Mouse (Mus musculus) neural tube, embryonic 10.5 days (tissue): ENCODE results near the gene Cyth3.

ENCODE experiments used
- DNase-seq: peaks from one replicate; pipeline ENCODE4 v3.0.0-alpha.2; 2017; ENCODE audit warnings: low spot score; ENCODE audit errors: extremely low spot score

Gene Cyth3

GRCm38 (mm10) chr5:143621893-143622622, at the start of gene Cyth3:
Gene Cyth3, plus strand, starts transcription at chr5:143622447.
- peak; percentile 97 for DNase-seq

- DNase-seq, result no peak
These were observed 49.2 kb upstream of the Cyth3 start for GRCm38 (mm10) chr5:143573067-143573466.

- no peak for DNase-seq
These were observed 47.7 kb upstream of the Cyth3 start for GRCm38 (mm10) chr5:143574261-143575178.

- no peak for DNase-seq
These were observed 42.6 kb upstream of the Cyth3 start for GRCm38 (mm10) chr5:143579537-143580203.

- no peak for DNase-seq
These were observed 41.3 kb upstream of the Cyth3 start for GRCm38 (mm10) chr5:143580982-143581381.

GRCm38 (mm10) chr5:143581874-143582273, 40.4 kb upstream of the Cyth3 start:
- DNase-seq, result no peak

- no peak for DNase-seq
These were observed 39.2 kb upstream of the Cyth3 start for GRCm38 (mm10) chr5:143583081-143583480.

- no peak for DNase-seq
These were observed 37.3 kb upstream of the Cyth3 start for GRCm38 (mm10) chr5:143584982-143585381.

GRCm38 (mm10) chr5:143586386-143586785, 35.9 kb upstream of the Cyth3 start:
- DNase-seq, result no peak

- no peak for DNase-seq
These were observed 33.1 kb upstream of the Cyth3 start for GRCm38 (mm10) chr5:143589108-143589507.

- no peak for DNase-seq
These were observed 29.3 kb upstream of the Cyth3 start for GRCm38 (mm10) chr5:143592926-143593325.

GRCm38 (mm10) chr5:143593563-143594146, 28.6 kb upstream of the Cyth3 start:
- DNase-seq, result no peak

- DNase-seq, result no peak
These were observed 27.8 kb upstream of the Cyth3 start for GRCm38 (mm10) chr5:143594291-143595065.

- DNase-seq, result no peak
These were observed 20.2 kb upstream of the Cyth3 start for GRCm38 (mm10) chr5:143602051-143602450.

- no peak for DNase-seq
These were observed 18.0 kb upstream of the Cyth3 start for GRCm38 (mm10) chr5:143604157-143604774.

- DNase-seq, result no peak
These were observed 15.5 kb upstream of the Cyth3 start for GRCm38 (mm10) chr5:143606756-143607155.

GRCm38 (mm10) chr5:143608175-143608574, 14.1 kb upstream of the Cyth3 start:
- DNase-seq, result no peak

- no peak for DNase-seq
These were observed 10.3 kb upstream of the Cyth3 start for GRCm38 (mm10) chr5:143611954-143612353.

- no peak for DNase-seq
These were observed 9.0 kb upstream of the Cyth3 start for GRCm38 (mm10) chr5:143613265-143613664.

- no peak for DNase-seq
These were observed 7.7 kb upstream of the Cyth3 start for GRCm38 (mm10) chr5:143614519-143614918.
